Mouse (Mus musculus): Measurements from ENCODE around the gene Kif6.

Kif6 gene

DNA sequence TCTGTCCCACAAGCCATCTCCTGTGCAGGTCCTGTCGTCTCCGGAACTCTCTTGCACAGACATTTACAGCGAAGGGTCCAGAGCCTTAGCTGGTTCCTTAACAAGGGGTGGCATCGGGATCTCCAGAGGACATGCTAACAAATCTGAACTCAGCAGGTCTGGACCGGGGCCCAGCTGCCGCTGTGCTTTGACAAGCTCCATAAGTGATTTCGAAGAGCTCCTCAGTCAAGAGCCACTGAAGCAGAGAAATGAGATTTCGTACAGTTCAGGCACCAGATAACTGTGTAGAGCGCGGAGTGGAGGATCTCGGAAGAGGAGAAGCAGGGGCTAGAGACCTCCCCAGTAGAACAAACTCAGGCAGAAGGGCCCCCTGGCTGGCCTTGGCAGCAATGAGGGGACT, 270.1 kb downstream of the Kif6 start:
- no peak for DNase-seq (ENCODE audit: extremely low read depth, insufficient read length, low spot score)

DNA sequence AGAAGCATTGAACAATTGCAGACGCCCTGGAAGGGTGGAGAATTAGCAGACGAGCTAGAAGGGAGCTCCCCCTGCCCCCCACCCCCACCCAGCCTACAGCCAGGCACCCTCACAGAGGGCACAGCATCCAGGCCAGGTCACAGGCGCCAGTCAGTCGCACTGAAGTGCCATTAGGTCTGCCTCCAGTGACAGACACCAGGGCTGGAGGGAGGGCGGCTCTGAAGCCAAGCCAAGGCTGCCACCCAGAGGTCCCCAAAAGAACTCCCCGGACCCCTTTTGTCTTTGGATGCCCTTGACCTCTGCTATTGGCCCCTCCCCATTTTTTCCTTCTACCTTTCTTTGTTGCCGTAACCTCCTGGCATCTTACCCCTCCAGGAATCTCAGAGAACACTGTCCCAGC, 274.7 kb downstream of the Kif6 start:
- DNase-seq (ENCODE audit: extremely low read depth, insufficient read length, low spot score), result no peak

DNA sequence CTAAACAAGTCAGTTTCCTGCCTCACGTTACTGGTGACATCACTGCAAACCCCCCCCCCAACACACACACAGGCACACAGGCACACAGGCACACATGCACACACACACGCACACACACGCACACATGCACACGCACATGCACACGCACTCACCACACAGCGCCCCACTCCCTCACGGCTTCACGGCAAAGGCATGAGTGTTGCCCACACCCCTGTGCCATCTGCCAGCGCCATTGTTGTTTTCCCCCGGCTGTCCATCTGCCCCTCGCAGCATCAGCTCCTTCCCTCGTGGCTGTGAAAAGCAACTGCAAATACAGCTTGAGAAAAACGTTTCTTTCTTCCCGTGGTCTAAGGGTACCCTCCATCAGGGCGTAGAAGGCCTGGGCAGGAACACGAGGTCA, 275.9 kb downstream of the Kif6 start:
- DNase-seq (ENCODE audit: extremely low read depth, insufficient read length, low spot score), result no peak

DNA sequence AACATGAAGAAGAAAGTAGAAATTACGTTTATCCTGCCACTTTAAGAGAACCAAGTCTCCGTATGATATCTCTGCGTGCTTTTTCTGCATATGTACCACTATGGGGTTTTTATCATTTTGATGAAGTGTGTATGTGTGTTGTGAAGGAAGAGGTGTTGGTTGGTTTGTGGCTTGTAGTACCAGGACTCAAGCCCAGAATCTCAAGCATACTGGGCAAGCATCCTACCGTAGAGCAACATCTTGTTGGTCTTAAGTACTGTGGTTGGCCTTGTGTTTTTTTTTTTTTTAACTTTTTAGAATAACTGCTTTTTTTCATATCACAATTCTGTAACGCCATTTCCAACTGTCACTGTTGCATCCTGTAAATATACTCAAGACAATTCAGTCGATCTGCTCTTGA, 277.5 kb downstream of the Kif6 start:
- no peak for DNase-seq (ENCODE audit: extremely low read depth, insufficient read length, low spot score)

DNA sequence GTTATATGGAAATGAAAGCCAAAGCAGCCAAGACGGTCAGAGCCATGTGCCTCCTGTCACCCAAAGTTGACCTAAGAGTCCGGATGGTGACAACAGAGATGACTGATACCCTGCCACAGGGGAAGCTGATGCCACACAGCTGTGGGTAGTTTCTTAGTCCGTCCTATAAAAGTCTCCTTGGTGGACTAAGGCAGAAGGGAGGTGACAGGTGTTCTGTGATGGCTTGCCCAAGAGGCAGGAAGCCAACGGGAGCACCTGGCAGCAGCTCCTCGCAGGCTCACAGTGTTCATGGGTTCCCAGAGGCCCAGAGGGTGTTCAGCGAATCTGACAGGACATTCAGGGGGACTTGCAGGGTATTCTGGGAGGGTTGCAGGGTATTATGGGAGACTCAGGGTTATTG, 279.5 kb downstream of the Kif6 start:
- DNase-seq (ENCODE audit: extremely low read depth, insufficient read length, low spot score), result no peak

DNA sequence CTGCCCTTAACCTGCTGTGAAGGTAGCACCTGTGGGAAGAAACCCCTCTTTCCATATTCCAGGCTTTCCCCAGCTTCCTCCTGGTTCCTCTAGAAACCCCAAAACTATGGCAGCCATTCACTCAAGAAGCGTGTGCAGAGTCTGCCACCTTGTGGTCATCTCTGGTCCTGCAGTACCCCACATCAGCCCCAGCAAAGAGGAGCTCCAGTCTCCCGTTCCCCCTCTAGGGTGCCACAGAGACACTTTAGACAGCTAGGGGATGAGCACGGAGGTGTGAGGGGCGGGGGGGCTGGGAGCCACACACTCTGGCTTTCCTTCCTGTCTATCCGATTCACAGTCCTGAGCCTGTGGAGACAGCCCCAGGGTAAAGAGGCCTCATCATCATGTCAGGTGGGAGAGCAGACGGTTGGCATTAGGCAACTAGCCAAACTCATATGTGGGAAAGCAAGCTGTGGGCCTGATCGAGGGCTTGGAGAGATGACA, 284.0 kb downstream of the Kif6 start:
- DNase-seq (ENCODE audit: extremely low read depth, insufficient read length, low spot score), result peak; percentile 40

DNA sequence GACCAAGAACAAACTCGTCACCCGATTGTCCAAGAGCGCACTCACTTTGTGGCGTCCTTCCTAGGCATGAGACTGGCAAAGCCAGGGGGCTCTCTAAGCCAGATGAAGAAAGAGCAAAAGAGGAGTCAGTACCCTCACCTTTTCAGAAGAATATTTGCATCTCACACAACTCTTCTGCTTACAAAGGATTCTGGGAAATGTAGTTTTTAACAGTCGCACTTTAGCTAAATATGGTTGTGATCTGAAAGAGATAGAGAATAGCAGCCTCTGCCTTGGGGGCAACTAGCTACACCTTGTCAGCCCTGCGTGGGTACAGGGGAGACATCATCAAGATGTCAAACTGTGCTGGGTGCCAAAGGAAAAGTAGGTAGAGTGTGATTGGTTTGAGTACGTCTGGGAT, 287.7 kb downstream of the Kif6 start:
- DNase-seq (ENCODE audit: extremely low read depth, insufficient read length, low spot score), result no peak

DNA sequence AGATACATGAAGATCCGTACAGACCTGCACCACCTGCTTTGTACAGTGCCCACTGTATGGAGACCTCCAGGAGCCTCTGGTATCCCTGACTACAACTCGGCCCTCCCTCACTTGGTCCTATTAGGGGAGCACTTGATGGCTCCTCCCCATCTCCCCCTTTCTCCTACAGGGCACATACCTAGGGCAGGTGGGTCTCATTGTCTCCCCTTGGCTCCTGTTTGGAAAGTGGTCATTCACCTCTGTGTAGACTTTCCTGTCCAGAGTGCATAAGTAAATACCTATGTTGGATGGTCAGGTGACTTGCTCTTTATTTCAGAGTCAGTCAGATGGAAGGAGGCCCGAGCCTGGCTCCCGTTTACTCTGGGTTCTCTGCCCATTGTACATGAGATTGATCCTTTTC, 308.5 kb downstream of the Kif6 start:
- no peak for DNase-seq (ENCODE audit: extremely low read depth, insufficient read length, low spot score)

DNA sequence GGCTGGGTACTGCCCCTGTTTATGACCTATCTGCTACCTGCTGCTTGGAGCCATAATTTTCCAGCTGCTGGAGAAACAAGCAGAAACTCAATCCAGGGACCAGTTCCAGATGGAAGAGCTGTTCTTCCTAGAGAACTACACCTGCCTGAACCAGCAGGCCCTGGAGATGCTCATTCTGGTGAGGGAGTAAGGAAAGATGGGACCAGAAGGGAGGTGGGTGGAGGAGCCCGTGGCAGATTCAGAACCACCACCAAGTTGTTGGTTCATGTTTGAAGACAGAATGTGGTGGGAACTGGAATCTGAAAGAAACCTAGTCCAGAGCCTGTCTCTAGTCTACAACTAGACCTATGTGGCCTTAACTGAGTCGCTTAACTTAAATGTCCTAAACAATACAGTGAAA, 312.7 kb downstream of the Kif6 start:
- no peak for DNase-seq (ENCODE audit: extremely low read depth, insufficient read length, low spot score)

DNA sequence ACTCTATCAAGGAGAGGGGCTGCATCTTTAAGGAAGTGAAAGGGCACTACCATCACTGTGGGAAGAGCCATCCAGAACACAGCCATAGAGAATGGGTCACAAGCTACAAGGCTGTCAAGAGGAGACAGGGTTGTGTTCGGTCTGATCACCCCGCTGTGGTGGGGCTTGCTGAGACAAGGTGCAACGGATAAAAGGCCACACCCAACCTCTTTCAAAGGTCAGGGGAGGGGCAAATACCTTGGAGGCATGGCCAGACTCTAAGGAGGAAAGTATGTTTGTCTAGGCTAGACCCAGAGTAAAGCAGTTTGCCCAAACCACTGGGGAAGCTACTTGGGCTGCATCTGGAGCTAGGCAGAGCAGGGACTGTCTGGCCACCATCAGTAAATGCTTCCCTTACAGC, 318.9 kb downstream of the Kif6 start:
- no peak for DNase-seq (ENCODE audit: extremely low read depth, insufficient read length, low spot score)

DNA sequence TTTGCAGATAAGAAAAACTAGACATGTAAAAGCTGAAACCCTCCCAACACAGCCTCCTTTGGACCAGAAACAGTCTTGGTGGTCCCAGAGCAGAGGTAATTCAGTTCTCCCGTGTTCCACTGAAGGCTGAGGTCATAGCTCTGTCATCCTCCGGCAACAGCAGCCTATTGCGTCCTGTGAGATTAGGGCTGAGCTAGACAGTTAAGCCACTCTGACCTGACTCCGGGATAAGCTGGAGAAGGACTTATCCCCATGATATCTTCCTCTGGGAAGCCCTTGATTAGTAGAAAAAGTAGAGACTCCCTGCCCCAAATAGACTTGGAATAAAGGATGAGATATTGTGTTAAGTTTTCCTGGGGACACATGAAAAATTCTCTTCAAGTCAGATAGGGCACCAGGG, 319.6 kb downstream of the Kif6 start:
- DNase-seq (ENCODE audit: extremely low read depth, insufficient read length, low spot score), result no peak

DNA sequence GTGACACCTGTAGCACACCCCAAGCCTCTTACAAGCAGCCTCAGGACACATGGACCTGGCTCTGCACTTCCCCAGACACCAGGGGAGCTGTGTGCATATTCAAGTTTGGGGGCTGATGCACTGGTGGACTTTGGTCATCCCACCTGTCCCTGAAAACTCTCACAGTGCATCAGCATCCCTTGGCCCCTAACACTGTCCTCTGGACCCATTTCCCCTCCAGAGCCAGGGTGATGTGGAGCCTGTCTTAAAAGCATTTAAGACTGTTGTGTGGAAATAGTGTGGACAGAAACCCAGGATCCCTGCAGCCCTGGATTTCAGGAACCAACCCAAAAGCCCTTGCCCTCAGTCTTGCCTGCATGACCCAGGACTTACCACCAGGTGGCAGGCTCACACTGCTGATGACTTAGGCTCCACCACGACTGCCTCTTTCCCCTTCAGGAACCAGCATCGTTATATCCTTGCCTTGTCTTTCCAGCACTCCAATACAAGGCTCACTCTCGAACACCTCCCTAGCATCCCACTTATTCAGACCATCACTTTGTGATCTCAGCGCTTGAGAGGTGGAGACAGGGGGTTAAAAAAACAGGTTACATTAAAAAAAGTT, 320.8 kb downstream of the Kif6 start:
- DNase-seq (ENCODE audit: extremely low read depth, insufficient read length, low spot score), result peak; percentile 13

DNA sequence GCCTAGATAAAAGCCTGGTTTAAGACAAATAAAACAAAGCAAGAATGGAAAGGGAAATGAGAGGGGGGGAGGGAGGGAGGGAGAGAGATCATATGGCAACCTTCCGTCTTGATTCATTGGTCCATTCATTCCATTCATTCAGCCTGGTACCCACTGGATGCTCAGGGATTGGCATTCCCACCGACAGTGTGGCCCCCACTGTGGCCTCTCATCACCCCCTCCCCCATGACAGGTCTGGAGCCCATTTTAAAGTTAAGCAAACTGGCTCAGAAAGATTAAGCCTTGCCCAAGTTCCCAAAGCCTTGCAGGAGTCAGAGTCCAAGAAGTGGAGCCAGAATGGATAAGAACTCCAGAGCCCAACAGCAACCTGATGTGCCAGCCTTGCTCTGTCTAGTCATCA, 321.3 kb downstream of the Kif6 start:
- no peak for DNase-seq (ENCODE audit: extremely low read depth, insufficient read length, low spot score)

DNA sequence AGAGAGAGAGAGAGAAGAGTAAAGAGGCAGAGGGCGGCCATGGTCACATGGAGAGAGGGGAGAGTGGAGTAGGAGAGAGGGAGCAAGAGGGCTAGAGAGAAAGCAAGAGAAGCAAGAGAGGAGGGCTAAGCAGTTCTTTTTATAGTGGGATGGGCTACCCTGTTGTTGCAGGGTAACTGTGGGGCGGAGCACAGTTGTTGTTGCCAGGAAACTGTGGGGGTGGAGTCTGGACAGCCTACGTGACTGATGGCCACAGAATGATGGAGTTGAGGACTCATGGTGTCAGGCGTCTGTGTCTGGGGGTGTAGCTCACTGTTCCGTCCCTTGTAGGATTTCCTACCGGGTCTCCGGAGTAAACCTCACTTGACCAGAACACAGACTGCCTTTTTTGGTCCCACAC, 324.2 kb downstream of the Kif6 start:
- DNase-seq (ENCODE audit: extremely low read depth, insufficient read length, low spot score), result no peak

DNA sequence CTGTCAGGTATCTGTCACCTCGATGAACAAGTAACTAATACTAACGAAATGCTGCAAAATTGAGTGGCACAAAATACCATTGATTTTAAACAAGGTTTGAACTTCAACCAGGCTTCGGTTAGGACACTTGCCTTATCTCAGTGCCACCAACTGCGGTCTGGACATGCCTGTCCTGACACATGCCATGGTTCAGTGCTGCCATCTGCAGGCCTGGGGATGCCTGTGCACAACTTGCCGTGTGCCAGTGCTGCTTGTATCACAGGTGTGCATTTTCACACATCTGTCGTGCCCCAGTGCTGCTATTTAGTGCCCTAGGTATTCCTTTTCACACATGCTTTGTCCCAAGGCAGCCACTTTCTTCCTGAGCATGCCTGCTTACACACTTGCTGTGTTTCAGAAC, 327.7 kb downstream of the Kif6 start:
- no peak for DNase-seq (ENCODE audit: extremely low read depth, insufficient read length, low spot score)

DNA sequence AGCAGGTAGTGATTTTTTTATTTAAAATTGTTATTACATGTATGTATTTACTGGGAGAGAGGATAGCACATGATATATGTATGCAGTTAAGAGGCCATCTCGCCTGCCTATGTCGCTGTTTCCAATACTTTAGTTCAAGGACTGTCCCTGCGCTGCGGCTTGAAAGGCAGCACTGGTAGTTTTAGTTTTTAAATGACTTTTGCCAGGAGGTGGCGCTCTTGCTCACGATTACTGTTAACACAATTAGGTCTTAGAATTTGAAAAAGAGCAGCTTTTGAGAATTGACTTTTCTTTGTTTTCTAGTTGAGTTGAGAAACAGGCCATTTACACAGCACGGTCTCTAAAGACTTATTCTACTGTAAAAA, 336.5 kb downstream of the Kif6 start:
- no peak for DNase-seq (ENCODE audit: extremely low read depth, insufficient read length, low spot score)

DNA sequence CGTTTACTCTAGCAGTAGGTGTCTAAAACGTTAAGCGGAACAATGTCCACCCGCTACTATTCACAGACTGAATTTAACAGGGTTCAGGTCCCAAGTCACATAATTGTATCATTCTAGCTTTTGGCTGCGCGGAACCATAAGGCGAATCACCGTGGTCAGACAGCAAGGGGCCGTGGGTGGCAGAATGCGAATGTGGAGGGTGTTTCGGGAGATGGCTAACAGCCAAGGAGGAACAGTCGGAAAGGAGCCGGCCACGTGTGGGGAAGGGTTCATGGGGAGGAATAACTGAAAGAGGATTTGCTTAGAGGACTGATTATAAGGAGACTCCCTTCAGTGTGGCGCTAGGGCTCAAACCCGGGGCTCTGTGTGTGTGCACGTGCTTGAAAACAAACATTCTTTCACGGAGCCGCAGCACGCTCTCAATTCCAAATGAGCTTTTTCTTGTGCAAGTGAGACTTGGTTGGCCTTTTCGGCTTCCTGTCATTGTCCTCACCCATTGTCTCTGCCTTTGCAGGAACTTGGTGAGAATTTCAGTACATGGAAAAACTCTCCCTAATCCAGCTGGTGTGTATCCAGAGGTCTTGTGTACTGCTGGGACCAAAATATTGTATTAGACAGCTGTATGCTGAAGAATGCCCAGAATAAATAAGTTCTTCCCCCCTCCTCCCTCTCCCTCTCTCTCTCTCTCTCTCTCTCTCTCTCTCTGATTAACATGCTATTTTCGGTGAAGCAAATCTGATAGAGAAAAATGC, 337.1 kb downstream of the Kif6 start:
- no peak for DNase-seq (ENCODE audit: extremely low read depth, insufficient read length, low spot score)

DNA sequence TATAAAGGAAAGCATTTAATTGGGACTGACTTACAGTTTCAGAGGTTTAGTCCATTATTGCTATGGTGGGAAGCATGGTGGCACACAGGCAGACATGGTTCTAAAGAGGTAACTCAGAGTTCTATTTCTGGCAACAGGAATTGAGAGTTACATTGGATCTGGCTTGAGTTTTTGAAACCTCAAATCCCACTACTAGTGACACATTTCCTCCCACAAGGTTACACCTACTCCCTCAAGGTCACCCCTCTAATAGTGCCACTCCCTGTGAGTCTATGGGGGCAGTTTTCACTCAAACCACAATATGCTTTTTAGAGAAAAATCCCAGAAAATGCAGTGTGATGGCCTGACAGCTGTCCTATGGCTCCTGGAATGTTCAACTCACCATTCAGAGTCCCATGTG, 344.1 kb downstream of the Kif6 start:
- no peak for DNase-seq (ENCODE audit: extremely low read depth, insufficient read length, low spot score)

All from 3134 (cell line).